Mouse (Mus musculus): ENCODE measurements at regions not wholly inside any gene's neighbourhood (a gene's known extent, or its start where the extent isn't known, plus 50 kb on each side); places are given as distances from the start of the nearest gene placed in this dataset.

GRCm38 (mm10) chr14:102731746-102732145 is 250.7 kb downstream of the Kctd12 start:
- Histone ChIP-seq H3K27ac (ENCODE audit: low read depth) (no peak overlapping the region), H3K4me3 (ENCODE audit: low read depth, low read length) (no peak overlapping the region), H3K27me3 (ENCODE audit: insufficient read depth, low read length) (no peaks in the 10 kb centered on the region), H3K4me1 (ENCODE audit: insufficient read depth) (no peaks in the 10 kb centered on the region), H3K36me3 (replicated peaks; ENCODE audit: insufficient read depth, low read length) (no peaks in the 10 kb centered on the region), H3K9me3 (ENCODE audit: low read length) (no peaks in the 10 kb centered on the region), H3K9ac (replicated peaks) (no peak overlapping the region), H3K4me2 (ENCODE audit: low read depth, low read length) (no peak overlapping the region)
- DNase-seq (no peak), ATAC-seq (no peak)
- 74% methylated on average over 5 of the region's 5 CpGs for WGBS (ENCODE audit: insufficient replicate concordance)
- TF ChIP-seq CTCF (IDR thresholded peaks at IDR 0.05; ENCODE audit: low read depth) (no peak), EP300 (IDR thresholded peaks at IDR 0.05; ENCODE audit: low read depth) (no peak)

GRCm38 (mm10) chr14:102722633-102723032 is 259.8 kb downstream of the Kctd12 start:
- ATAC-seq: no peak
- Histone ChIP-seq H3K9me3 (ENCODE audit: low read length) (no peaks in the 10 kb centered on the region), H3K4me1 (ENCODE audit: insufficient read depth) (no peaks in the 10 kb centered on the region), H3K27ac (ENCODE audit: low read depth) (no peak overlapping the region), H3K27me3 (ENCODE audit: insufficient read depth, low read length) (no peaks in the 10 kb centered on the region), H3K9ac (replicated peaks) (no peak overlapping the region), H3K4me2 (ENCODE audit: low read depth, low read length) (no peak overlapping the region), H3K36me3 (replicated peaks; ENCODE audit: insufficient read depth, low read length) (no peaks in the 10 kb centered on the region), H3K4me3 (ENCODE audit: low read depth, low read length) (no peak overlapping the region)
- no peak for TF ChIP-seq CTCF (IDR thresholded peaks at IDR 0.05; ENCODE audit: low read depth)
- TF ChIP-seq EP300 (IDR thresholded peaks at IDR 0.05; ENCODE audit: low read depth): no peak
- no peak for DNase-seq
- 46% methylated on average over 2 of the region's 2 CpGs for WGBS (ENCODE audit: insufficient replicate concordance)

GRCm38 (mm10) chr14:102718558-102718957 is 263.9 kb downstream of the Kctd12 start:
- Histone ChIP-seq H3K27ac (ENCODE audit: low read depth) (no peak overlapping the region), H3K9me3 (ENCODE audit: low read length) (no peaks in the 10 kb centered on the region), H3K36me3 (replicated peaks; ENCODE audit: insufficient read depth, low read length) (no peaks in the 10 kb centered on the region), H3K27me3 (ENCODE audit: insufficient read depth, low read length) (no peaks in the 10 kb centered on the region), H3K4me3 (ENCODE audit: low read depth, low read length) (no peak overlapping the region), H3K9ac (replicated peaks) (no peak overlapping the region), H3K4me2 (ENCODE audit: low read depth, low read length) (no peak overlapping the region), H3K4me1 (ENCODE audit: insufficient read depth) (no peaks in the 10 kb centered on the region)
- 47% methylated on average over 2 of the region's 2 CpGs for WGBS (ENCODE audit: insufficient replicate concordance)
- DNase-seq (no peak), ATAC-seq (no peak)
- TF ChIP-seq CTCF (IDR thresholded peaks at IDR 0.05; ENCODE audit: low read depth): no peak
- no peak for TF ChIP-seq EP300 (IDR thresholded peaks at IDR 0.05; ENCODE audit: low read depth)

- WGBS (ENCODE audit: insufficient replicate concordance): 75% methylated on average over 1 of the region's 1 CpGs
- Histone ChIP-seq H3K4me2 (ENCODE audit: low read depth, low read length) (no peak overlapping the region), H3K9me3 (ENCODE audit: low read length) (no peaks in the 10 kb centered on the region), H3K27me3 (ENCODE audit: insufficient read depth, low read length) (no peaks in the 10 kb centered on the region), H3K4me1 (ENCODE audit: insufficient read depth) (no peaks in the 10 kb centered on the region), H3K27ac (ENCODE audit: low read depth) (no peak overlapping the region), H3K4me3 (ENCODE audit: low read depth, low read length) (no peak overlapping the region), H3K9ac (replicated peaks) (no peak overlapping the region), H3K36me3 (replicated peaks; ENCODE audit: insufficient read depth, low read length) (no peaks in the 10 kb centered on the region)
- TF ChIP-seq CTCF (IDR thresholded peaks at IDR 0.05; ENCODE audit: low read depth) (no peak), EP300 (IDR thresholded peaks at IDR 0.05; ENCODE audit: low read depth) (no peak)
- no peak for DNase-seq
- ATAC-seq: no peak
These were observed 269.8 kb downstream of the Kctd12 start for GRCm38 (mm10) chr14:102712600-102712999.

GRCm38 (mm10) chr14:102706704-102707336 is 275.6 kb downstream of the Kctd12 start:
- no peak overlapping the region for H3K9ac ChIP-seq (replicated peaks)
- no peaks in the 10 kb centered on the region for H3K27me3 ChIP-seq (ENCODE audit: insufficient read depth, low read length)
- no peak overlapping the region for H3K4me3 ChIP-seq (ENCODE audit: low read depth, low read length)
- no peaks in the 10 kb centered on the region for H3K4me1 ChIP-seq (ENCODE audit: insufficient read depth)
- H3K4me2 ChIP-seq (ENCODE audit: low read depth, low read length): no peak overlapping the region
- no peak overlapping the region for H3K27ac ChIP-seq (ENCODE audit: low read depth)
- no peak for DNase-seq
- TF ChIP-seq CTCF (IDR thresholded peaks at IDR 0.05; ENCODE audit: low read depth): no peak
- no peak for TF ChIP-seq EP300 (IDR thresholded peaks at IDR 0.05; ENCODE audit: low read depth)
- WGBS (ENCODE audit: insufficient replicate concordance): 82% methylated on average over 5 of the region's 5 CpGs
- H3K36me3 ChIP-seq (replicated peaks; ENCODE audit: insufficient read depth, low read length): no peaks in the 10 kb centered on the region
- no peak for ATAC-seq
- H3K9me3 ChIP-seq (ENCODE audit: low read length): no peaks in the 10 kb centered on the region

GRCm38 (mm10) chr14:102701108-102701507 is 281.3 kb downstream of the Kctd12 start:
- DNase-seq (no peak), ATAC-seq (no peak)
- H3K27me3 ChIP-seq (ENCODE audit: insufficient read depth, low read length): no peaks in the 10 kb centered on the region
- no peaks in the 10 kb centered on the region for H3K36me3 ChIP-seq (replicated peaks; ENCODE audit: insufficient read depth, low read length)
- H3K27ac ChIP-seq (ENCODE audit: low read depth): no peak overlapping the region
- H3K4me1 ChIP-seq (ENCODE audit: insufficient read depth): no peaks in the 10 kb centered on the region
- no peak for TF ChIP-seq EP300 (IDR thresholded peaks at IDR 0.05; ENCODE audit: low read depth)
- no peak for TF ChIP-seq CTCF (IDR thresholded peaks at IDR 0.05; ENCODE audit: low read depth)
- no peak overlapping the region for H3K4me3 ChIP-seq (ENCODE audit: low read depth, low read length)
- H3K9me3 ChIP-seq (ENCODE audit: low read length): no peaks in the 10 kb centered on the region
- H3K4me2 ChIP-seq (ENCODE audit: low read depth, low read length): no peak overlapping the region
- H3K9ac ChIP-seq (replicated peaks): no peak overlapping the region
- 42% methylated on average over 2 of the region's 2 CpGs for WGBS (ENCODE audit: insufficient replicate concordance)

GRCm38 (mm10) chr14:102700457-102700856 is 282.0 kb downstream of the Kctd12 start:
- H3K4me1 ChIP-seq (ENCODE audit: insufficient read depth): no peaks in the 10 kb centered on the region
- DNase-seq: no peak
- no peak for TF ChIP-seq EP300 (IDR thresholded peaks at IDR 0.05; ENCODE audit: low read depth)
- TF ChIP-seq CTCF (IDR thresholded peaks at IDR 0.05; ENCODE audit: low read depth): no peak
- H3K27me3 ChIP-seq (ENCODE audit: insufficient read depth, low read length): no peaks in the 10 kb centered on the region
- 79% methylated on average over 6 of the region's 6 CpGs for WGBS (ENCODE audit: insufficient replicate concordance)
- no peaks in the 10 kb centered on the region for H3K9me3 ChIP-seq (ENCODE audit: low read length)
- H3K36me3 ChIP-seq (replicated peaks; ENCODE audit: insufficient read depth, low read length): no peaks in the 10 kb centered on the region
- H3K4me3 ChIP-seq (ENCODE audit: low read depth, low read length): no peak overlapping the region
- no peak overlapping the region for H3K4me2 ChIP-seq (ENCODE audit: low read depth, low read length)
- no peak overlapping the region for H3K9ac ChIP-seq (replicated peaks)
- ATAC-seq: no peak
- no peak overlapping the region for H3K27ac ChIP-seq (ENCODE audit: low read depth)
